Mouse (Mus musculus): ENCODE measurements around the gene Htr3b. TPM values are rescaled to one million over a fixed set of nuclear protein-coding genes. Genes with fewer than 3 reads are reported as not detected.

Htr3b gene
- polyA plus RNA-seq, 1 experiment from 2014 or later = not detected

DNA sequence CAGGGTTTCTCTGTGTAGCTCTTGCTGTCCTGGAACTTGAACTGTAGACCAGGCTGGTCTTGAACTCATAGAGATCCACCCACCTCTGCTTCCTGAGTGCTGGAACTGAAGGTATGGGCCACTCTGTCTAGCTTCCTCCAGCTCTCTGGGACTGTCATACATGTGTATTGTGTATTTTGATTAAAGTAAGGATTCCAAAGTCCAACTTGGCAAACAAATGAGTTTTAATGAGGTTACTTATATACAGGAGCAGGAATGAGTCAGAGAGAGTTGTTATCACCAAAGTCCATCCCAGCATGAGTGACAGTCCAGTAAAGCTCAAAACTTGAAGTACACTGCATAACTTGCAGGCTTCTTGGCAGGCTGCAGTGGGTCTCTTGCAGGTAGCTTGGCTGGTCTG, 17.0 kb upstream of the Htr3b start:
- no peaks in the 10 kb centered on the region for H3K27me3 ChIP-seq
- ChIA-PET CTCF (interaction anchor here (1.1 kb wide), 1 partner anchor 9 kb away, joined by 3 read pairs; no protein-coding TSS in a partner anchor), POLR2A (no interaction called here)
- in situ Hi-C loops (cut with MboI; ENCODE audit: low pct_unique_long_range_greater_than_20kb) = no loop called here
- no peak for TF ChIP-seq CTCF (IDR thresholded peaks at IDR 0.05)
- ATAC-seq (no peak), DNase-seq (ENCODE audit: low read depth, low spot score) (no peak)

DNA sequence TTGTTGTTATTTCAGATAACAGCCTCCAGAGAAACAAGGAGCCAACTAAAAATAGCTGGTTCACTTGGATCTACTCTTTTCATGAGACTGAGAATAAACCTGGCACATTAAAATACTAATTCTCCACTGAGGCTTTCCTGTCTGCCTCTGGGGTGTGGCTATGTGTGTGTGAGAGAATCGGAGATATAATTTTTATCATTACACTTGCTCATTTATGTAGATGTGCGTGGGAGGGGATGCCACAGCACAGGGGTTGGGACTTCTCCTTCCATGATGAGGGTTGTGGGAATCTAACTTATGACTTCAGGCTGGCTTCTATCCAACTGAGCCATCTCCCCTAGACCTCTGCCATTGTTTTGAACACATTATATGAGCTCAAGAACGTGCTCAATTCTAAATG, 16.0 kb upstream of the Htr3b start:
- in situ Hi-C loops (cut with MboI; ENCODE audit: low pct_unique_long_range_greater_than_20kb) = no loop called here
- CTCF ChIA-PET = no interaction called here
- POLR2A ChIA-PET = no interaction called here
- TF ChIP-seq CTCF (IDR thresholded peaks at IDR 0.05) = no peak
- DNase-seq (ENCODE audit: low read depth, low spot score) (no peak), ATAC-seq (no peak)
- H3K27me3 ChIP-seq = no peaks in the 10 kb centered on the region

DNA sequence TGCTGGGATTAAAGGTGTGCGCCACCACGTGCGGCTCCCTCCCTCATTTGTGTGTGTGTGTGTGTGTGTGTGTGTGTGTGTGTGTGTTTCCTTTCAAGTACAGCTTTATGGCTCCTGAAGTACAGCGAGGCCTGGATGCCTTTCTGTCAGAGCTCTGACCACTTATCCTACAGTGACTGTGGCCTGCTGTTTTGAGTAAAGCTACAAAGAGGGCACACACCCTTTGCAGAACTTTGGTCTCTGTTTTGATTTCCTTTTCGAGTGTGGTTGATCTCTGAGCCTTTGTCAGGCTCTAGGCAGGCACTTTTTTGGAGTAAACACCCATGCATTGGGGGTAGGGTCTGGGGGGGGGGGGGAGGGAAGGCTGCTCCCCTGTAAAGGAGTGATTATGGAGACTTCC, 15.6 kb upstream of the Htr3b start:
- ATAC-seq = no peak
- in situ Hi-C loops (cut with MboI; ENCODE audit: low pct_unique_long_range_greater_than_20kb) = no loop called here
- no peaks in the 10 kb centered on the region for H3K27me3 ChIP-seq
- no peak for TF ChIP-seq CTCF (IDR thresholded peaks at IDR 0.05)
- no peak for DNase-seq (ENCODE audit: low read depth, low spot score)
- ChIA-PET CTCF (no interaction called here), POLR2A (no interaction called here)

DNA sequence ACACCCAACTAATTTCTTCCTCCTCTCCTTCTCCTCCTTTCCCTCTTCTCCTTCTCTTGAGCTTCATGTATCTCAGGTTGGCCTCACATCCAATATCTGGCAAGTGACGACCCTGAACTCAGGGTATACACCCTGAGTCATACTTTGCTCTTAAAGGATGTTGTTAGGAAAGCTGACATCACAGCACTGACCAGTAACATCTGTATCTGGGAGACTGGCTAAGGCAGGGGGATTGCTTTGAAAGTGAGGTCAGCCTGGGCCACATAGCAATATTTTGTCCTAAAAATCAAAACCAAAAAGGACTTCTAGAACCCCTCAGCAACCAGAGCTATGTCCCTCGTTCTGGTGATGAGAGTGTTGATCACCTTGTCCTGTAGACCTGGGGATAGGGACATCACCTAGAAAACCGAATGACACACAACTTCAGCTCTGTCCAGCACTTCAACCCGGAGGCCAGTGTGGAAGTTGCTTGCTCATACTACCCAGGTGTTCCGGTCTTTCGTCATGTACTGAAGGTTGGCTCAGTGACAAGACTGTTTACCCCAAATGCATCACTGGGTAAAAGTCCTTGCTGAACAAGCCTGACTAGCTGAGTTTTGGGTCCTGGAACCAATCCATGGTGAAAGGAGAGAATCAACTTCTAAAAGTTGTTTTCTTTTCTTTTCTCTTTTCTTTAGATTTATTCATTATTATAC, 12.0 kb upstream of the Htr3b start:
- TF ChIP-seq CTCF (IDR thresholded peaks at IDR 0.05) = no peak
- CTCF ChIA-PET = no interaction called here
- in situ Hi-C loops (cut with MboI; ENCODE audit: low pct_unique_long_range_greater_than_20kb) = no loop called here

DNA sequence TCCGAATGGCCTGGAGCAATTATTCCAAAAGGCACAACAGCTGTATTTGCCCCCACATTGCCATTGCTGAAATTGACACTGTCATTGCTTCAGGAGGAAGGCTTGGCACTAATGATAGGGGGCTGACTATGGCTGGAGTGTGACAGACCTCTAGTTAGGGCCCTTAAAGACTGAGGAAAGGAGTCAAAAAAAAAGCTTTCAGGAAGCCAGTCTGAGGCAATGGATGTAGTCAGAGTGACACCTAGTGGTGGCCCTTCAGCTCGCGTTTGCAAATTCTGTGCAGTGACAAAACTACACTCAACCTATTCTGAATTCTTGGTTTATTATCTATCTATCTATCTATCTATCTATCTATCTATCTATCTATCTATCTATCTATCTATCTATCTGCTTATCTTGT, 7.7 kb upstream of the Htr3b start:
- peak; percentile 65 for TF ChIP-seq CTCF (IDR thresholded peaks at IDR 0.05)
- H3K27me3 ChIP-seq = peaks cover 5% of the 10 kb centered on the region
- ChIA-PET POLR2A (no interaction called here), CTCF (interaction anchor here (1.0 to 1.4 kb wide), 6 partner anchors 9 to 327 kb away, joined by 3 to 8 read pairs (median 4); partner anchors contain the start of gene Htr3b)
- no peak for ATAC-seq
- in situ Hi-C loops (cut with MboI; ENCODE audit: low pct_unique_long_range_greater_than_20kb) = loop anchor here (5.0 kb wide), 1 partner anchor 330 kb away; no protein-coding TSS in a partner anchor
- no peak for DNase-seq (ENCODE audit: low read depth, low spot score)

More for the DNA sequence above, 12.0 kb upstream of the Htr3b start:
- ATAC-seq = no peak
- H3K27me3 ChIP-seq = no peaks in the 10 kb centered on the region
- no peak for DNase-seq (ENCODE audit: low read depth, low spot score)
- POLR2A ChIA-PET = interaction anchor here (0.7 kb wide), 1 partner anchor 9 kb away, joined by 3 read pairs; no protein-coding TSS in a partner anchor

DNA sequence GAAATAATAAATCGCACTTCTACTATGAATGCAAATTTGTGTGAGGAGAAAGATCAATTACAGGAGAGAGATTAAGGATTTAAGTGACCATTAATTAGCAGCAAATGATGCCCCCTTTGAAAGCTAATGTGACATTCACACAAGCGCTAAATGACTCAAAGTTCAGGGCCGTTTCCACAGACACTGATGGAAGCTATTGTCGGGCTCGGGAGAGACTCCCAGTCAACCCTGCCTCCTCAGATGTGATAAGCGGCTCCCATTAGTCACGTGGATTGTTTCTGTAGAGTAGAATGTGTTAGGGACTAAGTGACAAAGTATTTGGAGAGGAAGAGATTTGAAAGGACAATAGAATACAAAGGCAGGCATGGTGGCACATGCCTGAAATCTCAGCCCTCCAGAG, 2.7 kb downstream of the Htr3b start:
- DNase-seq (ENCODE audit: low read depth, low spot score) (no peak), ATAC-seq (no peak)
- ChIA-PET POLR2A (no interaction called here), CTCF (no interaction called here)
- in situ Hi-C loops (cut with MboI; ENCODE audit: low pct_unique_long_range_greater_than_20kb) = no loop called here
- no peak for TF ChIP-seq CTCF (IDR thresholded peaks at IDR 0.05)
- H3K27me3 ChIP-seq = peaks cover 52% of the 10 kb centered on the region

DNA sequence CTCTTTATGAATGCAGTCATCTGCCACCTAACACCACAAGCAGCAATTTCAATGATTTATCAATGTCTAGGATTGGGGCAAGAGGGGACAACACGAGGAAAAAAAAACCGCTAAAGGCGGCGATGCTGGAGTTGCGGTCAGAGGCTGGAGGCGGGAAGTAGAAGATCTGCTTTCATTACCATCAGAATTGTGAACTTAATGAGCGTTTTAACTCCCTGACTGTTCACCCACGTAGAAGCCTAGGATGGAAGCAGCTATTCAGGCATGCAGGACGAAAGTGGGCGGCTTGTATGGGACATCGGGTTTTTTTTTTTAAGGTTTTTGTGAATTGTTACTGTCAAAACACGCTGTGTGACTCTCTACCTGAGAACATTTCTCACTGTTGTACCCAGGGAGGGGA, 3.5 kb downstream of the Htr3b start:
- ATAC-seq (no peak), DNase-seq (ENCODE audit: low read depth, low spot score) (no peak)
- ChIA-PET POLR2A (no interaction called here), CTCF (no interaction called here)
- peaks cover 52% of the 10 kb centered on the region for H3K27me3 ChIP-seq
- TF ChIP-seq CTCF (IDR thresholded peaks at IDR 0.05) = no peak
- in situ Hi-C loops (cut with MboI; ENCODE audit: low pct_unique_long_range_greater_than_20kb) = no loop called here

DNA sequence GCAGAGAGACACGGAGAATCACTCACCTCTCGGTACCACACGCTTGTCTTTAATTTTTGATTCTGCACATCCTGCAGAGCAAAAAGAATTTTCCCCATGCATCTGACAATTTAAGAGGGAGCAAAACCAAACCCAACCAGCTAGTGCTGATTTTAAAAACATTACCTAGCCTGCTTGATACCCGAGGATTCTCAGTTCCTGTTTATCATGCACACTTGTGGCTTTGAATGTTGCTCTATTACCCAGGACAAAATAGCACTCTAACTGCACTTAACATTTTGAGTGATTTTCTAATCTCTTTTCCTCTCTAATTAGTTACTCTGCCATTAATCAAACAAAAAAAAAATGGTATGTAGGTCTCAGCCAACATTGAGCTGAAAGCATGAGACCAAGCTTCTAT, 17.2 kb downstream of the Htr3b start:
- no peak for TF ChIP-seq CTCF (IDR thresholded peaks at IDR 0.05)
- in situ Hi-C loops (cut with MboI; ENCODE audit: low pct_unique_long_range_greater_than_20kb) = no loop called here
- ATAC-seq (no peak), DNase-seq (ENCODE audit: low read depth, low spot score) (no peak)
- ChIA-PET CTCF (interaction anchor here (0.7 kb wide), 1 partner anchor 10 kb away, joined by 3 read pairs; no protein-coding TSS in a partner anchor), POLR2A (no interaction called here)
- H3K27me3 ChIP-seq = peaks cover 44% of the 10 kb centered on the region

DNA sequence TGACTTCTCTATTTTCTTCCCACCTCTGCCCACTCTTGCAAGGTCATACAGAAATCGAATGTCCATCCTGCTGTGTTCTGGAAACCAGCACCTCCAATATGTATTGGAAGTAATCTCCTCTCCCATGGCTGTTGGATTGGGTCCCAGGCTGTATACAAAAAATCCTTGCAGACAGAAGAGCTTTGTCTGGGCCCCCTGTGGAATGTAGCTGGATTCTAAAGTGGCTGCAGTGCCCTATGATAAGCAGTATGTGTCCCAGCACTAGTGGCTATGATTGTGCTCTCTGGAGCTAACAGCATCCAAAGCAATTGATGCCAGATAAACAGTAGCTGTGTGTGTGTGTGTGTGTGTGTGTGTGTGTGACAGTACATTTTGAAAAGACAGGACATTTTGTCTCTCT, 22.4 kb downstream of the Htr3b start:
- ChIA-PET CTCF (no interaction called here), POLR2A (no interaction called here)
- DNase-seq (ENCODE audit: low read depth, low spot score) = no peak

DNA sequence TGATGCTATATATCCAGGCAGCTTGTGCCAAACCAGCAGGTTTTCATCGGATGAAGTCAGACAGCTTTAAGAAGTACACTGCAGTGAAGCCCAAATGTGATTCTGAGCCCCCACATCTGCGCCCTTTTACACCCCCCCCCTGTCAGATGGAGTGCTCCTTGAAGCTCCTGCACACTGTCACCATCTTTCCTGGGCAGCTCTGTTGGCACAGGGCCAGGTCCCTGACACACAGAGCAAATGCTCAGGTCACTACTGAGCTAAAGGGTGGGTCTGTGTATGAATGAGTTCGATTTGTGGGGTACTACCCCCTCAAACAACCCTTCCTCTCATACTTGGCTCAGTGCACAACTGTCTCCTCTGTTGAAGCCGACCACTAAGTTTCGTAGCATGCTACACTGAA, 35.4 kb downstream of the Htr3b start:
- CTCF ChIA-PET = no interaction called here
- ATAC-seq (no peak), DNase-seq (ENCODE audit: low read depth, low spot score) (no peak)
- no peak for TF ChIP-seq CTCF (IDR thresholded peaks at IDR 0.05)
- in situ Hi-C loops (cut with MboI; ENCODE audit: low pct_unique_long_range_greater_than_20kb) = no loop called here
- H3K27me3 ChIP-seq = peaks cover 41% of the 10 kb centered on the region
- POLR2A ChIA-PET = no interaction called here

More for the DNA sequence above, 22.4 kb downstream of the Htr3b start:
- TF ChIP-seq CTCF (IDR thresholded peaks at IDR 0.05) = no peak
- H3K27me3 ChIP-seq = peaks cover 55% of the 10 kb centered on the region
- ATAC-seq = no peak
- in situ Hi-C loops (cut with MboI; ENCODE audit: low pct_unique_long_range_greater_than_20kb) = no loop called here

DNA sequence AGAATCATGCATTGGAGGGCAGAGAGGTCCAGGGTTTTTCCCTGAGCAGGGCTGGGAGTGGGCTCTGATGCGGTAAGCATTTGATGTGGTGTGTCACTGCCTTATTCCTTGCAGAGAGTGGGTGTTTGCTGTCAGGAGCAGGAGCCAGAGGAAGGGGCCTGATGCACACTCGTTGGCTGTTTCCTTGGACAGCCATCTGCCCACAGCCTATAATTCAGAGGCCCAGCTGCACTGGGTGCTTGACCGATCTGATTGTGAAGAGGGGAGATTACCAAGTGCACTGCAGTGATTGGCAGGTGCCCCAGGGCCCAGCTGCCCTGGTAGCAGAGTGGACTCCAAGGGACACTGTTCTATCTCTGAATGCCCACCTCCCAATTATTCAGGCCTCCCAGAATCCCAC, 36.0 kb downstream of the Htr3b start:
- peaks cover 39% of the 10 kb centered on the region for H3K27me3 ChIP-seq
- TF ChIP-seq CTCF (IDR thresholded peaks at IDR 0.05) = no peak
- POLR2A ChIA-PET = no interaction called here
- DNase-seq (ENCODE audit: low read depth, low spot score) (no peak), ATAC-seq (no peak)
- CTCF ChIA-PET = no interaction called here
- in situ Hi-C loops (cut with MboI; ENCODE audit: low pct_unique_long_range_greater_than_20kb) = no loop called here
